Mouse (Mus musculus): ENCODE measurements at regions not wholly inside any gene's neighbourhood (a gene's known extent, or its start where the extent isn't known, plus 50 kb on each side); places are given as distances from the start of the nearest gene placed in this dataset.
A peak's percentile ranks its signal among the peaks of the same experiment; 100 is the strongest.

- no peak for DNase-seq (ENCODE audit: low spot score)
Observed at GRCm38 (mm10) chr2:30743976-30744620, 59.4 kb downstream of the 1700001O22Rik start.

- no peak for DNase-seq (ENCODE audit: low spot score)
Observed at GRCm38 (mm10) chr2:30743265-30743846, 60.1 kb downstream of the 1700001O22Rik start.

- no peak for DNase-seq (ENCODE audit: low spot score)
Observed at GRCm38 (mm10) chr2:30741450-30741849, 62.0 kb downstream of the 1700001O22Rik start.

- DNase-seq (ENCODE audit: low spot score): no peak
Observed at GRCm38 (mm10) chr2:30737759-30738158, 65.7 kb downstream of the 1700001O22Rik start.

GRCm38 (mm10) chr2:30736705-30737104, 66.8 kb downstream of the 1700001O22Rik start:
- no peak for DNase-seq (ENCODE audit: low spot score)

GRCm38 (mm10) chr2:30736236-30736635, 67.2 kb downstream of the 1700001O22Rik start:
- DNase-seq (ENCODE audit: low spot score): no peak

GRCm38 (mm10) chr2:30733853-30734252, 69.6 kb downstream of the 1700001O22Rik start:
- no peak for DNase-seq (ENCODE audit: low spot score)

GRCm38 (mm10) chr2:30731832-30732231, 71.6 kb downstream of the 1700001O22Rik start:
- DNase-seq (ENCODE audit: low spot score): no peak

GRCm38 (mm10) chr2:30727948-30728347, 75.5 kb downstream of the 1700001O22Rik start:
- DNase-seq (ENCODE audit: low spot score): no peak

- no peak for DNase-seq (ENCODE audit: low spot score)
Observed at GRCm38 (mm10) chr2:30725601-30726489, 77.6 kb downstream of the 1700001O22Rik start.

- DNase-seq (ENCODE audit: low spot score): no peak
Observed at GRCm38 (mm10) chr2:30725186-30725585, 78.3 kb downstream of the 1700001O22Rik start.

GRCm38 (mm10) chr2:30724521-30724920, 78.9 kb downstream of the 1700001O22Rik start:
- DNase-seq (ENCODE audit: low spot score): no peak

- no peak for DNase-seq (ENCODE audit: low spot score)
Observed at GRCm38 (mm10) chr2:30723059-30723587, 80.3 kb downstream of the 1700001O22Rik start.

- DNase-seq (ENCODE audit: low spot score): no peak
Observed at GRCm38 (mm10) chr2:30722263-30723050, 81.0 kb downstream of the 1700001O22Rik start.

GRCm38 (mm10) chr2:30721473-30722262, 81.8 kb downstream of the 1700001O22Rik start:
- no peak for DNase-seq (ENCODE audit: low spot score)

GRCm38 (mm10) chr2:30721048-30721461, 82.4 kb downstream of the 1700001O22Rik start:
- no peak for DNase-seq (ENCODE audit: low spot score)

GRCm38 (mm10) chr2:30720291-30720690, 83.2 kb downstream of the 1700001O22Rik start:
- no peak for DNase-seq (ENCODE audit: low spot score)

GRCm38 (mm10) chr2:30719611-30720290, 83.7 kb downstream of the 1700001O22Rik start:
- DNase-seq (ENCODE audit: low spot score): no peak

- peak; percentile 74 for DNase-seq (ENCODE audit: low spot score)
Observed at GRCm38 (mm10) chr2:30718741-30719381, 84.6 kb downstream of the 1700001O22Rik start.

- peak; percentile 84 for DNase-seq (ENCODE audit: low spot score)
Observed at GRCm38 (mm10) chr2:30718329-30718675, 85.2 kb downstream of the 1700001O22Rik start.
